Mouse (Mus musculus) forelimb bud, embryonic 11.5 days (tissue): ENCODE measurements around the gene Sass6.
"Not testable (repeated sequence)": the region's sequence is repeated elsewhere in the genome, so short reads cannot be mapped to it uniquely, and the experiment has no call there.

Experiments
- DNase-seq: peaks from one replicate; pipeline ENCODE4 v3.0.0-alpha.2; 2012; ENCODE audit warnings: low read depth, low spot score

Gene Sass6

GRCm38 (mm10) chr3:116662463-116662863, 67.7 kb downstream of the Sass6 start, which contains the start of gene Mfsd14a:
Gene Mfsd14a, minus strand, starts transcription at chr3:116662677.
- DNase-seq: peak; percentile 95

GRCm38 (mm10) chr3:116664281-116664680, 69.5 kb downstream of the Sass6 start:
- DNase-seq: not testable (repeated sequence)
